Mouse (Mus musculus) MEL (cell line): ENCODE results near the gene Mdfic. TPM values are rescaled to one million over a fixed set of nuclear protein-coding genes. Genes with fewer than 3 reads are reported as not detected.

Experiments
- DNase-seq: peaks from one replicate; pipeline ENCODE4 v3.0.0; 2011; ENCODE audit warnings: low read depth, low spot score
- H3K27ac ChIP-seq: 2 replicates; pipeline ENCODE4 v1.5.1; 2012; ENCODE audit warnings: low read depth, mild to moderate bottlenecking, control low read depth, low read length, moderate library complexity; ENCODE audit not compliant: control insufficient read depth
- H3K27me3 ChIP-seq, 2 experiments: fragments of 150-350 bp in 1 of 2; sonication (generic) in 1 of 2; 2 replicates each; pipeline ENCODE4 v1.6.1; 2012; ENCODE audit warnings: low read length in 2 of 2, mild to moderate bottlenecking in 2 of 2, improper control_type of control experiment in 1 of 2, moderate library complexity in 1 of 2; ENCODE audit not compliant: insufficient read depth in 2 of 2, control insufficient read depth in 1 of 2
- H3K36me3 ChIP-seq, 2 experiments: 2 replicates each; pipeline ENCODE4 v1.6.1; 2012 to 2014; ENCODE audit warnings: low read length in 2 of 2, improper control_type of control experiment in 1 of 2, inconsistent platforms in 1 of 2, mild to moderate bottlenecking in 1 of 2; ENCODE audit not compliant: insufficient read depth in 2 of 2, control insufficient read depth in 1 of 2
- H3K4me1 ChIP-seq, 2 experiments: fragments of 150-350 bp in 1 of 2; sonication (generic) in 1 of 2; 2 replicates each; pipeline ENCODE4 v1.6.1; 2012; ENCODE audit warnings: low read length in 2 of 2, improper control_type of control experiment in 1 of 2, mild to moderate bottlenecking in 1 of 2; ENCODE audit not compliant: insufficient read depth in 2 of 2, control insufficient read depth in 1 of 2
- H3K4me3 ChIP-seq, 2 experiments: fragments of 150-350 bp in 1 of 2; sonication (generic) in 1 of 2; 2 replicates each; pipeline ENCODE4 v1.5.1; 2012; ENCODE audit warnings: low read depth in 2 of 2, low read length in 2 of 2, mild to moderate bottlenecking in 2 of 2, moderate library complexity in 2 of 2, control low read depth in 1 of 2, improper control_type of control experiment in 1 of 2; ENCODE audit not compliant: control insufficient read depth in 1 of 2, insufficient read depth in 1 of 2
- H3K79me2 ChIP-seq: 2 replicates; pipeline ENCODE4 v1.6.1; 2012; ENCODE audit warnings: mild to moderate bottlenecking, low read length, moderate library complexity; ENCODE audit not compliant: control insufficient read depth, poor library complexity, insufficient read depth
- H3K9ac ChIP-seq: 2 replicates; pipeline ENCODE4 v1.6.1; 2012; ENCODE audit warnings: low read depth, mild to moderate bottlenecking, control low read depth, low read length, moderate library complexity; ENCODE audit not compliant: control insufficient read depth, poor library complexity, severe bottlenecking
- H3K9me3 ChIP-seq: fragments of 150-350 bp; sonication (generic); replicated peaks from 2 replicates; pipeline ENCODE4 v1.6.1; 2012; ENCODE audit warnings: mild to moderate bottlenecking, low read length, improper control_type of control experiment, moderate library complexity; ENCODE audit not compliant: insufficient read depth
- BHLHE40 ChIP-seq: IDR thresholded peaks from 2 replicates; pipeline ENCODE4 v1.6.1; 2012; ENCODE audit warnings: low read depth, mild to moderate bottlenecking, inconsistent platforms, low read length, improper control_type of control experiment, borderline replicate concordance
- CHD1 ChIP-seq: IDR thresholded peaks from 2 replicates; pipeline ENCODE4 v1.6.1; 2012; ENCODE audit warnings: low read depth, mild to moderate bottlenecking, inconsistent platforms, low read length, improper control_type of control experiment
- CHD2 ChIP-seq: IDR thresholded peaks from 2 replicates; pipeline ENCODE4 v1.6.1; 2011; ENCODE audit warnings: low read length, improper control_type of control experiment
- CTCF ChIP-seq, 3 experiments: IDR thresholded peaks in 2 of 3; conservative IDR thresholded peaks in 1 of 3; 2 replicates each; pipeline ENCODE4 v1.5.1; 2011 to 2012; ENCODE audit warnings: low read length in 3 of 3, low read depth in 2 of 3, mild to moderate bottlenecking in 2 of 3, improper control_type of control experiment in 1 of 3, inconsistent platforms in 1 of 3, mixed read lengths in 1 of 3, moderate library complexity in 1 of 3; ENCODE audit not compliant: control insufficient read depth in 1 of 3, insufficient read depth in 1 of 3, poor library complexity in 1 of 3, severe bottlenecking in 1 of 3
- EP300 ChIP-seq, 2 experiments: IDR thresholded peaks; 2 replicates each; pipeline ENCODE4 v1.6.1; 2011; ENCODE audit warnings: improper control_type of control experiment in 2 of 2, low read length in 2 of 2, low read depth in 1 of 2, mild to moderate bottlenecking in 1 of 2
- GABPA ChIP-seq: IDR thresholded peaks from 2 replicates; pipeline ENCODE4 v1.6.1; 2012; ENCODE audit warnings: low read depth, mild to moderate bottlenecking, inconsistent platforms, low read length, improper control_type of control experiment, moderate library complexity
- GATA1 ChIP-seq: IDR thresholded peaks from 2 replicates; pipeline ENCODE4 v1.6.1; 2011; ENCODE audit warnings: low read depth, low read length, improper control_type of control experiment
- KAT2A ChIP-seq: conservative IDR thresholded peaks from 2 replicates; pipeline ENCODE4 v1.6.1; 2012; ENCODE audit warnings: low read depth, low read length, improper control_type of control experiment, inconsistent platforms
- MAFK ChIP-seq: IDR thresholded peaks from 2 replicates; pipeline ENCODE4 v1.6.1; 2011; ENCODE audit warnings: low read depth, mild to moderate bottlenecking, low read length, improper control_type of control experiment, borderline replicate concordance
- MAX ChIP-seq: IDR thresholded peaks from 2 replicates; pipeline ENCODE4 v1.6.1; 2011; ENCODE audit warnings: low read length, improper control_type of control experiment
- MEF2A ChIP-seq: IDR thresholded peaks from 2 replicates; pipeline ENCODE4 v1.6.1; 2014; ENCODE audit warnings: low read depth, mild to moderate bottlenecking, inconsistent platforms, low read length, improper control_type of control experiment; ENCODE audit not compliant: poor library complexity, insufficient replicate concordance, severe bottlenecking; ENCODE audit errors: extremely low read depth
- MXI1 ChIP-seq: IDR thresholded peaks from 2 replicates; pipeline ENCODE4 v1.6.1; 2011; ENCODE audit warnings: mild to moderate bottlenecking, low read depth, low read length, improper control_type of control experiment
- MYB ChIP-seq: IDR thresholded peaks from 2 replicates; pipeline ENCODE4 v1.6.1; 2011; ENCODE audit warnings: mild to moderate bottlenecking, low read depth, low read length, improper control_type of control experiment
- NELFE ChIP-seq: IDR thresholded peaks from 2 replicates; pipeline ENCODE4 v1.6.1; 2011; ENCODE audit warnings: low read depth, low read length, improper control_type of control experiment
- POLR2AphosphoS5 ChIP-seq: IDR thresholded peaks from 2 replicates; pipeline ENCODE4 v1.6.1; 2012; ENCODE audit warnings: low read depth, borderline replicate concordance, mild to moderate bottlenecking, inconsistent platforms, low read length, moderate library complexity, mixed read lengths
- RAD21 ChIP-seq: IDR thresholded peaks from 2 replicates; pipeline ENCODE4 v1.6.1; 2011; ENCODE audit warnings: mild to moderate bottlenecking, low read depth, low read length, improper control_type of control experiment
- SMC3 ChIP-seq: IDR thresholded peaks from 2 replicates; pipeline ENCODE4 v1.6.1; 2011; ENCODE audit warnings: low read depth, low read length, improper control_type of control experiment
- TAL1 ChIP-seq: IDR thresholded peaks from 2 replicates; pipeline ENCODE4 v1.6.1; 2012; ENCODE audit warnings: mild to moderate bottlenecking, inconsistent platforms, low read length, moderate library complexity, mixed read lengths
- TBP ChIP-seq: IDR thresholded peaks from 2 replicates; pipeline ENCODE4 v1.8.0; 2011; ENCODE audit warnings: low read depth, low read length, improper control_type of control experiment
- TCF12 ChIP-seq: IDR thresholded peaks from 2 replicates; pipeline ENCODE4 v1.6.1; 2014; ENCODE audit warnings: low read depth, mild to moderate bottlenecking, inconsistent platforms, low read length, improper control_type of control experiment, moderate library complexity
- UBTF ChIP-seq: IDR thresholded peaks from 2 replicates; pipeline ENCODE4 v1.6.1; 2012; ENCODE audit warnings: low read depth, mild to moderate bottlenecking, inconsistent platforms, low read length, improper control_type of control experiment, moderate library complexity, borderline replicate concordance; ENCODE audit not compliant: insufficient read depth
- USF2 ChIP-seq, 2 experiments: IDR thresholded peaks; 2 replicates each; pipeline ENCODE4 v1.6.1; 2011 to 2012; ENCODE audit warnings: improper control_type of control experiment in 2 of 2, low read length in 2 of 2, borderline replicate concordance in 1 of 2, inconsistent platforms in 1 of 2, low read depth in 1 of 2, mild to moderate bottlenecking in 1 of 2; ENCODE audit not compliant: insufficient read depth in 1 of 2
- ZC3H11A ChIP-seq: IDR thresholded peaks from 2 replicates; pipeline ENCODE4 v1.6.1; 2012; ENCODE audit warnings: low read depth, mild to moderate bottlenecking, inconsistent platforms, low read length, improper control_type of control experiment
- ZKSCAN1 ChIP-seq: IDR thresholded peaks from 2 replicates; pipeline ENCODE4 v1.6.1; 2012; ENCODE audit warnings: low read depth, mild to moderate bottlenecking, inconsistent platforms, low read length, improper control_type of control experiment, moderate library complexity
- ZMIZ1 ChIP-seq: IDR thresholded peaks from 2 replicates; pipeline ENCODE4 v1.6.1; 2012; ENCODE audit warnings: low read depth, mild to moderate bottlenecking, inconsistent platforms, low read length, improper control_type of control experiment, moderate library complexity
- ZNF384 ChIP-seq: IDR thresholded peaks from 2 replicates; pipeline ENCODE4 v1.6.1; 2012; ENCODE audit warnings: low read depth, mild to moderate bottlenecking, inconsistent platforms, low read length, improper control_type of control experiment
- polyA plus RNA-seq, 2 experiments: library from polyadenylated mRNA; stranded (reverse) in 1 of 2; unstranded in 1 of 2; fragments of >175 nt in 1 of 2; fragments of >200 nt in 1 of 2; gene quantifications; 2 replicates each; pipeline versions ENCODE4 v1.2.1 to v1.2.4; 2012; ENCODE audit warnings: low replicate concordance in 2 of 2, low read depth in 1 of 2; ENCODE audit not compliant: insufficient read length in 2 of 2, insufficient read depth in 1 of 2, missing spikeins in 1 of 2
- total RNA-seq: library from RNA; depleted of rRNA; stranded (reverse); fragments of 300-350 nt; gene quantifications from 2 replicates; pipeline ENCODE4 v1.2.3, GENCODE M21; 2012

Mdfic gene
- total and polyA plus RNA-seq, 3 experiments, result not detected

- H3K9ac ChIP-seq, result no peak overlapping the region
These were observed 73.3 kb downstream of the Mdfic start for GRCm38 (mm10) chr6:15793602-15794345.

GRCm38 (mm10) chr6:15794801-15795200 is 74.3 kb downstream of the Mdfic start:
- Histone ChIP-seq H3K27me3 (no peaks in the 10 kb centered on the region), H3K79me2 (no peaks in the 10 kb centered on the region), H3K36me3 (no peaks in the 10 kb centered on the region), H3K27ac (no peak overlapping the region), H3K4me1 (no peaks in the 10 kb centered on the region), H3K9ac (no peak overlapping the region), H3K4me3 (no peak overlapping the region), H3K9me3 (no peaks in the 10 kb centered on the region)
- no peak for DNase-seq
- TF ChIP-seq CHD1 (no peak), GATA1 (no peak), MAX (no peak), ZKSCAN1 (no peak), ZNF384 (no peak), MXI1 (no peak), TAL1 (no peak), CTCF (IDR thresholded peaks at IDR 0.05 in 2 of 3, conservative IDR thresholded peaks at IDR 0.05 in 1 of 3; ENCODE audit: control insufficient read depth in 1 of 3, insufficient read depth in 1 of 3, low read depth in 2 of 3, low read length in 3 of 3, poor library complexity in 1 of 3, severe bottlenecking in 1 of 3) (no peak), USF2 (IDR thresholded peaks at IDR 0.05; ENCODE audit: borderline replicate concordance in 1 of 2, insufficient read depth in 1 of 2, low read depth in 1 of 2, low read length in 2 of 2) (no peak), UBTF (no peak), CHD2 (no peak), POLR2AphosphoS5 (no peak), ZC3H11A (no peak), SMC3 (no peak)

More at GRCm38 (mm10) chr6:15793602-15794345, 73.3 kb downstream of the Mdfic start:
- H3K9me3 ChIP-seq, result no peaks in the 10 kb centered on the region
- TF ChIP-seq MEF2A, result no peak
- TF ChIP-seq ZMIZ1, result no peak
- no peak for TF ChIP-seq MYB
- TF ChIP-seq TAL1, result no peak
- no peak for TF ChIP-seq RAD21
- no peak for TF ChIP-seq KAT2A
- no peak for TF ChIP-seq ZC3H11A
- TF ChIP-seq BHLHE40, result no peak
- no peak for TF ChIP-seq NELFE
- TF ChIP-seq MXI1, result no peak
- no peak for TF ChIP-seq GABPA
- no peak for TF ChIP-seq MAFK
- TF ChIP-seq CTCF (IDR thresholded peaks at IDR 0.05 in 2 of 3, conservative IDR thresholded peaks at IDR 0.05 in 1 of 3; ENCODE audit: control insufficient read depth in 1 of 3, insufficient read depth in 1 of 3, low read depth in 2 of 3, low read length in 3 of 3, poor library complexity in 1 of 3, severe bottlenecking in 1 of 3), result no peak
- TF ChIP-seq EP300 (IDR thresholded peaks at IDR 0.05; ENCODE audit: low read depth in 1 of 2, low read length in 2 of 2), result no peak
- TF ChIP-seq TCF12, result no peak
- no peak for TF ChIP-seq TBP
- H3K4me3 ChIP-seq, result no peak overlapping the region
- DNase-seq, result no peak
- no peaks in the 10 kb centered on the region for H3K79me2 ChIP-seq
- no peaks in the 10 kb centered on the region for H3K4me1 ChIP-seq
- no peaks in the 10 kb centered on the region for H3K36me3 ChIP-seq
- H3K27me3 ChIP-seq, result no peaks in the 10 kb centered on the region
- no peak overlapping the region for H3K27ac ChIP-seq
